Mouse (Mus musculus): ENCODE data around the gene Nedd4.

The Nedd4 gene

GRCm38 (mm10) chr9:72678771-72679170 lies 16.6 kb downstream of the Nedd4 start:
- DNase-seq (ENCODE audit: low read depth, low spot score): no peak

GRCm38 (mm10) chr9:72681652-72682228 lies 19.6 kb downstream of the Nedd4 start:
- no peak for DNase-seq (ENCODE audit: low read depth, low spot score)

DNA sequence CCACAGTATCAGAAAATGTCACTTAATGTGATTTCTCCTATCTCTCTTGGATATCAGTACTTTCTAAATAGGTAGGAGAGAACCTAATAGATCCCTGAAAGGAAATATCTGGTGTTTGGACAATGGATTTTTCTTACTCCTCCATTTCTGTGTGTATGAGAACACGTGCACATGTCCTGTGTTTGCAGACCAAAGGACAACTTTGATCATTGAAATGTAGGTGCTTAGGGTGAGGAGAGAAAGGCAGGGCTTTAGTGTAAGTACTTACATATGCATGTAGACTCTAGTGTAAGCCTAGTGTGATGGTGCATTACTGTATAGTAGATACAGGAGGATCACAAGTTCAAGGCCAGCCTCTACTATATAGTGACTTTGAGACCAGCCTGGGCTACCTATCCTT lies 21.1 kb downstream of the Nedd4 start:
- DNase-seq (ENCODE audit: low read depth, low spot score): no peak

DNA sequence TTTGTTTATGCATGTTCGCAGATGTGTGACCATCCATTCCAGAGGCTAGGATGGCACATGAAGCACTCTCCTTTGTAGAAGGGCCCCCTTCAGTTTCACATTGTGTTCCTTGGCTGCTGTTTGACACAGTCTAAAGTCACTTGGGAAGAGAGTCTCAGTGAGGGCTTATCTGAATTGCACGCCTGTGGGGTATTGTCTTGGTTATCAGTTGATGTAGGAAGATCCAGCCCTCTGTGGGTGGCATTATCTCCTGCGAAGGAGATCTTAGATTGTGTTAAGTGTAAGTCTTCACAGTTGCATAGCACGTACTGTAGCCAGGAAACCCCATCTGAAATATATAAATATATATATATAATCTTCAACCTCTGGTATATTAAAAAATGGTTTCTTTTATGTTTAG lies 23.1 kb downstream of the Nedd4 start:
- DNase-seq (ENCODE audit: low read depth, low spot score): no peak

DNA sequence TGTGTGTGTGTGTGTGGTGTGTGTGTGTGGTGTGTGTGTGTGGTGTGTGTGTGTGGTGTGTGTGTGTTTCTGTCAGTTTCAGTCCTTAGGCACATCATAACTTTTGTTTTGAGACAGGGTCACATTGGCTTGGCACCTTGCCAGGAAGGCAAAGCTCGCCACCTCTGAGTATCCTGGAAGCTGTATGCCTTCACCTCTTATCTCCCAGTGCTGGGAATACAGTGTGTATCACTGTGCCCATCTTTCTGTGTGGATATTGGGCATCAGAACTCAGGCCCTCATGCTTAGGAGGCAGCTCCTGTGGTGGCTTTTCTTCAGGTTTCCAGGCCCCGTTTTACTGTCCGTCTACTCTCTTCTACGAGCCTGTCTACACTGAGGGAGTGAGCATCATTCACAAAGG lies 24.4 kb downstream of the Nedd4 start:
- DNase-seq (ENCODE audit: low read depth, low spot score): no peak

DNA sequence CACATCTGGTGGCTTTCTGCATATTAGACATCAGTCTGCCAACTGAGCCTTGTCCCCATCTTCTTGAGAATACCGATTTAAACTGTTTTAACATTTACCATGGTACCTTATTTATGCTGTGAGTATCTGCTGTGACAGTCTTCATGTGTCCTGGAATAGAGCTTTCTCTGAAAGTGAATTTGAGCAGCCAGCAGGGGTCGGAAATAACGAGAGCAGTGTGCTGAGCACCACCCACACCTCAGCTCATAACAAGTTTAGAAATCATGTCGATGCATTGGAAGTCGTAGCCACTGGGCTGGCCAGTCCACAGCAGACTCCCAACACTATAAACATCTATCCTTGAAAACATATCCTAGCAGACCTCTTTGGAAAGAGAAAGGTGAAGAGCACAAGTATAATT lies 27.4 kb downstream of the Nedd4 start:
- DNase-seq (ENCODE audit: low read depth, low spot score): no peak

- DNase-seq (ENCODE audit: low read depth, low spot score): no peak
Measured at GRCm38 (mm10) chr9:72690811-72691210, 28.7 kb downstream of the Nedd4 start.

DNA sequence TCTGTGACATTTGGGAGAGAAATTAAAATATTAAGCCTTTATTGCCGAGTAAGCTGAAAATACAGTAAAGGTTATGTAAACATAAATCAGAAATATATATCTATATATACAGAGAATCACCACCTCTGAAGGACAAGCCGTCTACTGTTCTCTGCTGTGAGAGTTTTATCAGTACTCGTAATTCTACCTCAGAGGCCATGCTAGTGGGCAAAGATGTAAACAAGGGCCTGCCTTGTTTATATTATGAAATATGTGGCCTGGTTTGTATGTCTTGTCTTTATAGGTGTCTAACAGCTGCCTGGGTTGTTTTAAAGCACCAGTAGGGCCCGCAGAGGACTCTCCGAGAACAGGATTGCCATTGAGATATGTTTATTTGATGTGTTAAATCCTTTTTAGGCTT lies 29.8 kb downstream of the Nedd4 start:
- no peak for DNase-seq (ENCODE audit: low read depth, low spot score)

- DNase-seq (ENCODE audit: low read depth, low spot score): no peak
Measured at GRCm38 (mm10) chr9:72693081-72693696, 31.0 kb downstream of the Nedd4 start.

- DNase-seq (ENCODE audit: low read depth, low spot score): no peak
Measured at GRCm38 (mm10) chr9:72693861-72694260, 31.7 kb downstream of the Nedd4 start.

DNA sequence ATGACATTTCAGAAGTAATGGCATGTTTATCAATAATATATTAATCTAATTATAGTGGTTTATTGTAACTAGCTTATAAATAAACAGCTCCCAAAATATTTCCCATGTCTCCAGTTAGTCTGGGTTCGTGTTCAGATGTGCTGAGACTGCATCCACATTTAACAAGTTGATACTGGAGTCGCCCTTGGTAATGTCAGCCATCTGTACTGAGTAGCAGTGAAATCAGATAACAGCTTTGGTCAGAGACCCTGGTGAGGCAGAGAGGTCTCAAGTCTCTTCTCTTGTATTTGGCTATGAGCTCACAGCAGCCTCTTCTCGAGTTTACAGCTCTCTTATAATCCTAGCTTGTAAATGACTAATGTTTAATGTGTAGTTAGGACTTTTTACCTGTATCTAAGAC lies 34.4 kb downstream of the Nedd4 start:
- DNase-seq (ENCODE audit: low read depth, low spot score): no peak

GRCm38 (mm10) chr9:72697779-72698178 lies 35.6 kb downstream of the Nedd4 start:
- DNase-seq (ENCODE audit: low read depth, low spot score): no peak

DNA sequence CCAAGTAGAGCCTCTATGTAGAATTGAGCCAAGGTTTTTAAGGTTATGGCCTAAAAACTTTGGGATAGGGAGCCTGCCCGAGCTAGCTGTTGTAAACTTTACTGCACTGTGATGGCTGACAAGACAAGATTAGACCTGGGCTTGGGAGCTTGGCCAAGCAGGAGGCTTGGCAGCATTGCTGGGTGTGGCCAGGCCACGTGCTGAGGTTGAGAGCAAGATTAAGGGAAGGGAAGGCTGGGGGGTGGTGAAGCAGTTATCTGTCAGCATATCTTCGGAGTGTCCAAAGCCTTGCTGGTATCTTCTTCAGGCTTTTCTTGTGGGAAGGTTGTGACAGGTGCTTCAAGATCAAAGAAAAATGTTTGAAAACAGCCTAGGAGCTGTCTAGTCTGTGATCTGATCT lies 37.6 kb downstream of the Nedd4 start:
- DNase-seq (ENCODE audit: low read depth, low spot score): no peak

- DNase-seq (ENCODE audit: low read depth, low spot score): no peak
Measured at GRCm38 (mm10) chr9:72701441-72701840, 39.3 kb downstream of the Nedd4 start.

DNA sequence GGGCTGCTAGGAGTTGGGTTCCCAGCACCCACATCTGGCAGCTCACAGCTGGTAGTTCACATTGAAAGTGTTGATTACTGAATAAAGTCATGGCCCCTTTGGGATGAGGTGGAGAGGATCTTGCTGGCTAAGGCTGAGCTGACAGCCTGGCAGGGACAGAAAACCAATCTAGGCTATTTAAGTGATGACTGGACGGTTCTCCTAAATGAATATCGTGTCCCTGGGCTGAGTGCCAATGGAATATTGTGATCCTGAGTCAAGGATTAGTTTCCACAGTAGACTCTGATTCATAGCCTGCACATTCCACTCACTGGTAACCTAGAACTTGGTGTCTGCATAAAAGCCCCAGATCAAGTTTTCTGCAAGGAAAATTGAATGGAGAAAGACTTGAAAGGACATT lies 39.9 kb downstream of the Nedd4 start:
- no peak for DNase-seq (ENCODE audit: low read depth, low spot score)

DNA sequence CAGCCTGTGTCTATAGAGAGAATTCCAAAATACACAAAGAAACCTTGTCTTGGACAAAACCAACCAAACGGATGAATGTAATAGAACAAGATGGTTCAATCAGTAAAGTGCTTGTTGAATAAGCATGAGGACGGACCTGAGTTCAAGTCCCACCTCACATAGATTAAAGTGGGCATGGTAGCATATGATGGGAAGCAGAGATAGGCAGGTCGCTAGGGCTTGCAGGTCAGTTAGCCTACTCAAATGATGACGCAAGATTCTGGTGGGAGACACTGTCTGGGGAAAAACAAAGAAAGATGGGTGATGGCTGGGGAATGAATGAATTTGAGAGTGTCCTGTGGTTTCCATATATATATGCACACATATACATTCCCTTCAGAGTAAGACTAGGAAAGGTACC lies 41.0 kb downstream of the Nedd4 start:
- DNase-seq (ENCODE audit: low read depth, low spot score): no peak

DNA sequence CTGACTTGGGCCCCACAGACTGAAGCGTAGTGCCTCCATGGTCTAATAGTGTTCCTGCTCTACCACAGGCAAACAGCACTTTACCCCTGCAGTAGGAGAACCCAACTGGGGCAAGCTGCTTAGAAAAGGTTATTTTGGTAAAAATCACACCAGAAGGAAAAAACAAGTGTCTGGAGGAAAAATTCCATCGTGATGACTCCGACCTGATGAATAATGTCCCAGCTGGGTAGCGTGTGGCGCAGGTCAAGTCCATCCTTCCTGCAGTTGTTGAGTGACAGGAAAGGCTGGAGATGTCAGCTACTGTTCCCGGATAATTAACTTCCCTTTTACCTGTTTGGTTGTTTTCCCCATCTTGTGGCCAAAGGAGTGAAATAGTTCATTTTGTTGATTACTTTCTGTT lies 41.6 kb downstream of the Nedd4 start:
- DNase-seq (ENCODE audit: low read depth, low spot score): no peak

- DNase-seq (ENCODE audit: low read depth, low spot score): no peak
Measured at GRCm38 (mm10) chr9:72705270-72705669, 43.1 kb downstream of the Nedd4 start.

GRCm38 (mm10) chr9:72707999-72708398 lies 45.9 kb downstream of the Nedd4 start:
- DNase-seq (ENCODE audit: low read depth, low spot score): no peak

- no peak for DNase-seq (ENCODE audit: low read depth, low spot score)
Measured at GRCm38 (mm10) chr9:72708690-72709089, 46.5 kb downstream of the Nedd4 start.

DNA sequence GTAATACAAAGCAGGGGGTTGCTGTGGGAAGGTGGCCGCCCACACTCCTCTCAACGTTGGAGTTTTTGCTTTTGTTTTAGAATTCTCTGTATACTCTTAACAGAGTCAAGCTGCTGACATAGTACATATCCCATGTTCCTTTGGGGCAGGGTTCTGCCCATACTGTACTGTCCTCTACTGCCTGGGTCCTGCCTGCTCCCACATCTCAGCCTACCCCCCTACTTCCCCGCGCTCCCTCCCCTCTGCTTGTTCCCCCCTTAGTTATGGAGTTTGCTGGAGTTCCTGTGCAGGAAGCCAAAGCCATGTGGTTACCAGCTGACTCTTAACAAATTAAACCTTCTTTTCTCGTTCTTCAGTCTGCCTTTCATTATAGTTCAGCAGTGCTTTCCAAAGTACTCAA lies 47.9 kb downstream of the Nedd4 start:
- no peak for DNase-seq (ENCODE audit: low read depth, low spot score)

GRCm38 (mm10) chr9:72714945-72715344 lies 52.8 kb downstream of the Nedd4 start:
- no peak for DNase-seq (ENCODE audit: low read depth, low spot score)

DNA sequence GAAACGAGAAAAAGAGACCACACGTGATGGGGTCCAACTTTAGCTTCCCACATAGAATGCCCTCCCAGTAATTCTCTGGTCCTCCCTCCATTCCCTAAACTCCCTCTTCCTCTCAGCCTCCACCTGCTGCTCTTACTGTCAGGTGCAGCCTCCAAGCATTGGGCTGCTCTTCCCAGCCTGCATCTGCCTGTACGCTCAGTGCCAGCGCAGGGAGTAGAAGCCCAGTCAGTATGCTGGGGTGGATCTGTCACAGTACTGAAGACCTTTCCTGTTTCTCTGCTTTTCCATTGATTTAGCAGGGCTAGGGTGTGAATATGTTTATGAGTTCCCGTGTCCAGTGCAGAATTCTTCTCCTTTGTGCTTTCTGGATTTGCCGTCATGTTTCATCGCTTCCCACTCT lies 54.1 kb downstream of the Nedd4 start:
- DNase-seq (ENCODE audit: low read depth, low spot score): no peak

DNA sequence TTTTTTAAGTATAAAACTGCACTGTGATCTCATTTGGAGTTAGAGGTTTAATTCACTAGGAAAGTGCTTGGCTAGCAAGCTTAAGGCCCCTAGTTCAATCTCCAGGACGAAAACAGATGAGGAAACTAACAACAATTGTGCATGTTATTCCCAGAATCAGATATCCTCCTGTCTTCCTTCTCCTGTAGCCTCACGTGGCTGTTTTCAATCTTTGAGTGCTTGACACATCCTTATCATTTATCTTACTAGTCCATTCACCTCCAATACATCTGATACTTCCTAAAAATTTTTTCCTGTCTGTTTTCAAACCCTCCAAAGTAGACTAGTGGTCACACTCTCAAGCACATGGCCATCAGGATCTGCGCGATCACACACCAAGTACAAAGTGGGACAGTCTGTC lies 57.0 kb downstream of the Nedd4 start:
- DNase-seq (ENCODE audit: low read depth, low spot score): no peak
